Mouse (Mus musculus) neural tube, embryonic 11.5 days (tissue): ENCODE results near the gene Tsc22d3. TPM values are rescaled to one million over a fixed set of nuclear protein-coding genes. Genes with fewer than 3 reads are reported as not detected.
"Not testable (repeated sequence)": the region's sequence is repeated elsewhere in the genome, so short reads cannot be mapped to it uniquely, and the experiment has no call there.

ENCODE experiments used
- ATAC-seq: fragments of 200-750 bp; cut with Nextera tagmentation; 2 replicates; pipeline ENCODE4 v1.8.0; 2017; ENCODE audit warnings: moderate number of reproducible peaks, mild to moderate bottlenecking, moderate TSS enrichment, moderate library complexity; ENCODE audit not compliant: insufficient read depth, low FRiP score, low TSS enrichment
- DNase-seq: peaks from one replicate; pipeline ENCODE4 v3.0.0-alpha.2; 2015; ENCODE audit warnings: low spot score
- H3K27ac ChIP-seq: fragments of 300-500 bp; sonication (generic); 2 replicates; pipeline ENCODE4 v1.5.1; 2014; ENCODE audit warnings: low read depth, mild to moderate bottlenecking, low read length
- H3K27me3 ChIP-seq: fragments of 300-500 bp; sonication (generic); 2 replicates; pipeline ENCODE4 v1.6.1; 2014; ENCODE audit warnings: mild to moderate bottlenecking, low read length, mixed read lengths; ENCODE audit not compliant: control insufficient read depth, insufficient read depth
- H3K36me3 ChIP-seq: fragments of 300-500 bp; sonication (generic); 2 replicates; pipeline ENCODE4 v1.6.1; 2014; ENCODE audit warnings: mild to moderate bottlenecking, low read length, moderate library complexity, mixed read lengths; ENCODE audit not compliant: control insufficient read depth, insufficient read depth
- H3K4me1 ChIP-seq: fragments of 300-500 bp; sonication (generic); 2 replicates; pipeline ENCODE4 v1.6.1; 2014; ENCODE audit warnings: low read length, mixed read lengths; ENCODE audit not compliant: control insufficient read depth, insufficient read depth
- H3K4me2 ChIP-seq: fragments of 300-500 bp; sonication (generic); 2 replicates; pipeline ENCODE4 v1.6.1; 2014; ENCODE audit warnings: low read depth, mild to moderate bottlenecking, moderate library complexity
- H3K4me3 ChIP-seq: fragments of 300-500 bp; sonication (generic); 2 replicates; pipeline ENCODE4 v1.5.1; 2014; ENCODE audit warnings: low read depth, low read length
- H3K9ac ChIP-seq: fragments of 300-500 bp; sonication (generic); 2 replicates; pipeline ENCODE4 v1.6.1; 2014; ENCODE audit warnings: mild to moderate bottlenecking, low read length
- H3K9me3 ChIP-seq: fragments of 300-500 bp; sonication (generic); 2 replicates; pipeline ENCODE4 v1.6.1; 2016; ENCODE audit warnings: low read length; ENCODE audit not compliant: control insufficient read depth
- WGBS: fragments of 180-500 bp; shearing (Covaris S2); extraction: QIAGEN DNeasy Blood & Tissue Kit; methylation state at CpG from one replicate; pipeline ENCODE4 v1.1.7; 2014; 5-methylcytosine and 5-hydroxymethylcytosine counted together
- polyA plus RNA-seq: library from polyadenylated mRNA; unstranded; fragments of >200 nt; fragmentation: Nextera tagmentation; extraction: Ambion mirVana; gene quantifications from 2 replicates; pipeline ENCODE4 v1.2.1, GENCODE M21; 2014

Gene Tsc22d3
- polyA plus RNA-seq, 1 experiment from 2014 or later: 153 TPM

DNA sequence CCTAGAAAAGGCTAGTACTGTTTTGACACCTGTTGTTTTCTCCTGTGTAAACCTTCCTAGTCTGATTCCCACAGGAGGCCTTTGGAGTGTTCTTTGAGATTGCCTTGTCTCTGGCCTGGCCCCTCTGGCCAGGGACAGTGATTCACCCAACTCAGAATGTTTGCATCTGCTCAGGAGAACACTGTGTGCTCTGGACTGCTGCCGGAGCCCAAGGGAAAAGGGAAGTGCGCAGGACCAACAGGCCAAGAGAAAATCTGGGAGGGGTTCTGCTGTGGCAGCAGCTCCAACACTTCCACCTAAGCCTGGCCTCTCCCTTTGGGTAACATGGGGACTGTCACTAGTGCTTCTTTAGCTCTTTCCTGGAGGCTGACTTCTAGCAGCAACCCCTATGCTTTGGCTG, 87.1 kb downstream of the Tsc22d3 start:
- no peak overlapping the region for H3K4me3 ChIP-seq
- H3K36me3 ChIP-seq: no peaks in the 10 kb centered on the region
- H3K27ac ChIP-seq: no peak overlapping the region
- H3K9ac ChIP-seq: no peak overlapping the region
- ATAC-seq (no peak), DNase-seq (no peak)
- 82% methylated on average over 2 of the region's 2 CpGs for WGBS
- no peaks in the 10 kb centered on the region for H3K4me1 ChIP-seq
- H3K27me3 ChIP-seq: no peaks in the 10 kb centered on the region
- H3K4me2 ChIP-seq: no peak overlapping the region
- no peaks in the 10 kb centered on the region for H3K9me3 ChIP-seq

DNA sequence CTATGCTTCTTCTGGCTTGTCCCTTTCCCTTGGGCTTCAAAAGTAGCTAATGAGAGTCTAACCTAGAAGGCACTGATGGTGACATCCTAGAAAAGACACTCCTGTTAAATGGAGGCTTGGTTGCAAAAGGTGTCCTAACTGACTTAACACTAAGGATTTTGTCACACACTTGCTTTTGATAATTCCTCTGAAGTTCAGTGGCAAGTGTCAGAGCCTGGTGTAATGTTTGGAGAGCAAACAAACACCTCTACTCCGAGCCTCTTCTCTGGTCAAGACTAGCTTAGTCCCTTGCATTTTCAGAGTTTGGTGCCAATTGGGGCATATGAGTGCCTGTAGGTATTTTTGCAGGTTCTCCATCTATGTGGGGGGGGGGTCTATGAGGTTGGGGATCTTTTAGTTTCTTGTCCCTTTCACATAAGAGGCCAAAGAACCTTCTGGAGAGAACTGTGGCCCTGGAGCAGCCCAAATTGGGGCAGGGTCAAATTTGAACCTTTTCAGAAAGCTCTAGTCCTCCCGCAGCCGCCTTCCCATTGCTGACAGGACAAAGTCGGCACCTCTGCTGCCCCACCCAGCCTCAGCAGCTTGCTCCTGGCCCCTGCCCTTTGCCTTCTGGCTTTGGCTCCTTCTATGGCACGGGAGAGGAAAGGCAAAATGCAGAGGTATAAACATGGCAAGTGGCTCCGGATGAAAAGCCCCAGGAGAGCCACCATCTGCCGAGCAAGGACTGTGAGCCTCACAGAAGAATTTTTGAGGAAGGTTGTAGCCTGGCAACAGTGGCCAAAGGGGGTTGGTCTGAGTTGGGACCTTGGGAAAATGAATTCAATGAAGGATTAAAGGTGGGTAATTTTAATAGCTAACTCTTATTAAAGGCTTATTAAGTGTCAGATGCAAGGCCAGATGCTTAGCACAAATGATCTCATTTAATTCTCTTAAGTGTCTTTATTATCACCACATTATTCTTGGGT, 88.5 kb downstream of the Tsc22d3 start:
- Histone ChIP-seq H3K4me1 (no peaks in the 10 kb centered on the region), H3K36me3 (no peaks in the 10 kb centered on the region), H3K4me3 (no peak overlapping the region), H3K27me3 (0 out of 2 replicates have a peak, but pooled peaks cover 2% of the 10 kb centered on the region), H3K9ac (no peak overlapping the region), H3K4me2 (no peak overlapping the region), H3K9me3 (no peaks in the 10 kb centered on the region), H3K27ac (no peak overlapping the region)
- WGBS: 46% methylated on average over 7 of the region's 7 CpGs
- DNase-seq: no peak
- no peak for ATAC-seq

DNA sequence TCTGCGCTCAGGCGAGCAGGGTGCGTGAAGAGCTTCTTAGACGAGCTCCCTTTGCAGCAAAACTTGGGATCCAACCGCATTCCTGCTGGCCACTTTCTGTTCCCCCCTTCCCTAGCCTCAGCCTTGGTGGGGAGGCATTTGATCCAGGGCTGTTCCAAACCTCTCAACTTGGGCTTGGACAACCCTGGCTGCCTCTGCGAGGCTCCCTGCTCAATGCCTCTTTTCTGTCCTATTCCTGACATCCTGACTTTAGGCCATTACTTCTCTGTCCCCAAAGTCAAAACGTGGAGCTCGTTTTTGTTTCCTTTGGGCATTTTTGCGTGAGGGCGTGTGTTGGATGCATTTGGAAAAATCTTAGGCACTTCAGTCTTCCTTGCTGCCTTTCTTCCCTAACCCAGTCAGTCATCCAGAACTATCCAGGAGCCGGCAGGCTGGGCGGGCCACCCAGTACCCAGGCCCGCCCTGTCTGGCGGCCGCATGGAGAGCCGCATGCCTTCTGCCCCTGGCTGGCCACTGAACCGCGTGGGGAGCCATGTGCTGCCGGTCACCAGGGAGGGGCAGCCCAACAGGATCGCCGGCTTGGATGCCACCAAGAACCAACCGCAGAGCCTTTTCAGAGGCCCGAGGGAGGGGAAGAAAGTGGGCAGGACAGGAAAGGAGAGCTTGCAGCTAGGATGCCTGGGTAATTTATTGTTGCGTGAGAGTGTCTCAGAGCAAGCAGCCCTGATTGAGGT, 89.6 kb downstream of the Tsc22d3 start:
- no peaks in the 10 kb centered on the region for H3K9me3 ChIP-seq
- H3K27ac ChIP-seq: no peak overlapping the region
- no peaks in the 10 kb centered on the region for H3K4me1 ChIP-seq
- H3K9ac ChIP-seq: no peak overlapping the region
- 0 out of 2 replicates have a peak, but pooled peaks cover 2% of the 10 kb centered on the region for H3K27me3 ChIP-seq
- 43% methylated on average over 24 of the region's 24 CpGs for WGBS
- no peaks in the 10 kb centered on the region for H3K36me3 ChIP-seq
- peak overlapping the region; percentile 25; the same call in 1 of the 2 replicates for H3K4me2 ChIP-seq
- ATAC-seq (no peak; the same call in 1 of the 2 replicates), DNase-seq (peak; percentile 46)
- no peak overlapping the region for H3K4me3 ChIP-seq

DNA sequence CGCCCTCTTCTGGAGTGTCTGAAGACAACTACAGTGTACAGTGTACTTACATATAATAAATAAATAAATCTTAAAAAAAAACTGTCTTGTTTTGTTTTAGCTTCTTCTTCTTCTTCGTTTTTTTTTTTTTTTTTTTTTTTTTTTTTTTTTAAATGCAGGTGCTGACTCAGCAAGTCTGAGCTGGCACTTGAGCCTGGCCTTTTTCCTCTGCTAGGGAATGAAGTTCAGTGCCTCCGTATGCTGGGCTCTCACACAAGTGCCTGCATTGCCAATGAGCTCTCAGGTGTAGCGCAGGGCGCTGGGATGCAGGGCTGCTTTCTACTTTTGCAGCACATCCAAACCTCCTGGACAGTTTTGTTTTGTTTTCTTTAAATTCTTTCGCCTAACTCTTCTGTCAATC, 90.6 kb downstream of the Tsc22d3 start:
- Histone ChIP-seq H3K4me3 (no peak overlapping the region), H3K9ac (no peak overlapping the region), H3K36me3 (no peaks in the 10 kb centered on the region), H3K4me2 (no peak overlapping the region), H3K4me1 (no peaks in the 10 kb centered on the region), H3K27me3 (0 out of 2 replicates have a peak, but pooled peaks cover 2% of the 10 kb centered on the region), H3K9me3 (no peaks in the 10 kb centered on the region), H3K27ac (no peak overlapping the region)
- DNase-seq (no peak), ATAC-seq (no peak)
- WGBS: 65% methylated on average over 6 of the region's 6 CpGs

DNA sequence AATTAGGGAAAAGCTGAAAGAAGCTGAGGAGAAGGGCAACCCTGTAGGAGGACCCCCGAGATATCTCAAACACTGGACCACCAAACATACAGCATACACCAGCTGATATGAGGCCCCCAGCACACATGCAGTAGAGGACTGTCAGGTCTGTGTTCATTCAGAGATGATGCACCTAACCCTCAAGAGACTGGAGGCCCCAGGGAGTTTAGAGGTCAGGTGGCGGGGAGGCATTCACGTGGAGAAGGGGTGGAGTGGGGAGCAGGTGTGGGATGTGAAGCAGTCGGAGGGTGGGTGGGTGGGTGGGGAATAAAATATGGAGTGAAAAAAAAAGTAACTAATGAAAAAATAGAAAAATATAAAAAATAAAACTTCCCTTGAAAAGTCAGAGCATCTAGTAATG, 91.7 kb downstream of the Tsc22d3 start:
- not testable (repeated sequence) for H3K9me3 ChIP-seq, H3K36me3 ChIP-seq, H3K4me3 ChIP-seq, ATAC-seq, H3K27ac ChIP-seq, H3K9ac ChIP-seq, H3K4me2 ChIP-seq, H3K4me1 ChIP-seq, H3K27me3 ChIP-seq, DNase-seq
- WGBS: 94% methylated on average over 4 of the region's 4 CpGs

DNA sequence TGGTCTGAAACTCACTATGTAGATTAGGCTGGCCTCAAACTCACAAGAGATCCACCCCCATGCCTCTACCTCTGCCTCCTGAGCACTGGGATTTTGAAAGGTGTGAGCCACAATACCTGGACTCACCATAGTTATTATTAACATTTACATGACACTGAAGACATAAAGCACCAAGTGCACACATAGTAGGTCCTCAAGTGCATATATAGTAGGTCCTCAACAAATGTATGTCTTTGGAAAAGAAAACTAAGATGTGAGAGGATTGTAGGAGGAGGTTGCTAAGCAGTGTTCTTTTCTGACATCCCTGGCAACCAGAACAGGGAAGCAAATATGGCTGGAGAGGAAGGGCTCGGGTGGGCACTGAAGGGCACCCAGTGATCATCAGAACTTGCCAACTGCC, 93.1 kb downstream of the Tsc22d3 start:
- H3K9me3 ChIP-seq: no peaks in the 10 kb centered on the region
- no peak overlapping the region for H3K27ac ChIP-seq
- 89% methylated on average over 1 of the region's 1 CpGs for WGBS
- H3K9ac ChIP-seq: no peak overlapping the region
- DNase-seq (no peak), ATAC-seq (no peak)
- H3K4me1 ChIP-seq: no peaks in the 10 kb centered on the region
- 0 out of 2 replicates have a peak, but pooled peaks cover 4% of the 10 kb centered on the region for H3K27me3 ChIP-seq
- no peak overlapping the region for H3K4me2 ChIP-seq
- no peaks in the 10 kb centered on the region for H3K36me3 ChIP-seq
- no peak overlapping the region for H3K4me3 ChIP-seq

DNA sequence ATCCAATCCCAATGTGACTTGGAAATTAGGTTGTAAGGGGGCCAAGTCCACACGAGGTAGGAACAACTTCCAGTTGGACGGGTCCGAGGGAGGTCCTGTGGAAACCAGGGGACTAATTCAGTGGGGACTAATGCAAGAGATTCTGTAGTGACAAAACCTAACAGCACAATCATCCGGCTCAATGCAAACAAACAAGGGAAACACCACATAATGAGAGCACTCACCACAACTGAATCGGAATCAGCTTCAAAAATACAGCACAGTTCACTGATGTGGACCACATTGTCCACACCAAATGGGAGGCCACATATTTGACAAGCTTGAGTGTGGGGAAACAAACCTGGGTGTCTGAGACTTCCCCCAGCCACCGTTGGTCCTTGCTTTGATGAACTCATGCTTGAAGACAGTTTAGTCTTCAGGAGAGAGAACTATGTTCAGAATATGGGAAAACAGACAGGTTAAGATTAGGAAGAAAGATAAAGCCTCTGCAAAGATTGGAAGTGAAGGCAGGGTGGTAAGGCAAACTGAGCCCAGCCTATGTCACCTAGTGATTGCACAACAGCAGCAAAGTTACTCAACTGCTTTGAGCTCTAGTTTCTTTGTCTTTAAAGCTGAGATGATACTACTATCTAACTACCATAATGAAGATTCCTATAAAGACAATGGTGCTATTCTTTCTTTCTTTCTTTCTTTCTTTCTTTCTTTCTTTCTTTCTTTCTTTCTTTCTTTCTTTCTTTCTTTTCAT, 93.9 kb downstream of the Tsc22d3 start:
- Histone ChIP-seq H3K36me3 (no peaks in the 10 kb centered on the region), H3K4me1 (no peaks in the 10 kb centered on the region), H3K4me2 (no peak overlapping the region), H3K27me3 (0 out of 2 replicates have a peak, but pooled peaks cover 4% of the 10 kb centered on the region), H3K27ac (no peak overlapping the region), H3K9ac (no peak overlapping the region), H3K4me3 (no peak overlapping the region), H3K9me3 (no peaks in the 10 kb centered on the region)
- DNase-seq (no peak), ATAC-seq (no peak)
- WGBS: 80% methylated on average over 6 of the region's 6 CpGs

DNA sequence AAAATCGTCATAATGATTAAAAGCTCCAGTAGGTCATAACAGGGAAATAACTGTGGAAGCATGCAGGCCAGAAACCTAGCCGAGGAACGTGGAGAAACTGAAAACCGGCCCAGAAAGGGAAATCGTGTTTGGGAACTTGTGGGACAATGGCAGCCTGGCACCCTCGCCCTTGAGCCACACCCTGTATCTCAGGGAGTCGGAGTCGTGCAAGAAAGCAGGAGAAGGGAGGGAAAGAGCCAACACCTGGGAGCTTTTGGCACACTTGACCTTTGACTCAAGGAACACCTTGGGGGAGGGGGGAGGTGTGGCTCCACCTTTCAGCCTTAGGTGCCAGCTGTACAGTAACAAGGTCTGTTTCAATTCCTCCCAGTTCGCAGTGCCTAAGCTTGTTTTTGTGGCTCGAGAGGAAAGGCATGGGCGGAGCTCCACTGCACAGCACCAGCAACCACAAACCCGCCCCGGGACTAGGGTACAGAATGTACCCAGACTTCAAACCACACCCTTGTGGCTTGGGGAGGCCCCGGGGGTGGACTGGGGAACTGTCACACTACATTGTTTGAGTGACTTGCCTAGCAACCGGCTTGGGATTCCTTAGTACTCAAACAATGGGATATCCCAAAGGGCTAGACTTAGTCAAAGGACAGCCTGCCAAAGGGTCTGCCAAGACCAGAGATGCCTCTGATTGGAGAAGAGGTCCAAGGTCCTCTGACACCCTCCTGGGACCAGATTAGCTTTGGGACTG, 94.8 kb downstream of the Tsc22d3 start:
- H3K4me3 ChIP-seq: no peak overlapping the region
- no peaks in the 10 kb centered on the region for H3K4me1 ChIP-seq
- H3K9ac ChIP-seq: no peak overlapping the region
- DNase-seq: no peak
- H3K9me3 ChIP-seq: no peaks in the 10 kb centered on the region
- H3K4me2 ChIP-seq: no peak overlapping the region
- 0 out of 2 replicates have a peak, but pooled peaks cover 4% of the 10 kb centered on the region for H3K27me3 ChIP-seq
- H3K27ac ChIP-seq: no peak overlapping the region
- no peak for ATAC-seq
- H3K36me3 ChIP-seq: no peaks in the 10 kb centered on the region
- 61% methylated on average over 15 of the region's 15 CpGs for WGBS
